Mouse (Mus musculus) liver, embryonic 11.5 days (tissue): ENCODE results near the gene Stag1. TPM values are rescaled to one million over a fixed set of nuclear protein-coding genes. Genes with fewer than 3 reads are reported as not detected.
A peak's percentile ranks its signal among the peaks of the same experiment; 100 is the strongest.

Source experiments
- ATAC-seq: fragments of 200-750 bp; cut with Nextera tagmentation; replicated peaks from 2 replicates; pipeline ENCODE4 v1.8.0; 2017; ENCODE audit warnings: moderate number of reproducible peaks, mild to moderate bottlenecking, moderate TSS enrichment, moderate library complexity; ENCODE audit not compliant: low FRiP score
- DNase-seq: peaks from one replicate; pipeline ENCODE4 v3.0.0-alpha.2; 2017; ENCODE audit warnings: low spot score
- H3K27ac ChIP-seq: fragments of 300-500 bp; sonication (generic); 2 replicates; pipeline ENCODE4 v1.5.1; 2014; ENCODE audit warnings: mild to moderate bottlenecking, low read depth, low read length, control low read depth
- H3K27me3 ChIP-seq: fragments of 300-500 bp; sonication (generic); replicated peaks from 2 replicates; pipeline ENCODE4 v1.6.1; 2014; ENCODE audit warnings: low read length, mixed read lengths; ENCODE audit not compliant: control insufficient read depth, insufficient read depth
- H3K36me3 ChIP-seq: fragments of 300-500 bp; sonication (generic); 2 replicates; pipeline ENCODE4 v1.6.1; 2014; ENCODE audit warnings: mild to moderate bottlenecking, low read length, moderate library complexity, mixed read lengths; ENCODE audit not compliant: control insufficient read depth, insufficient read depth
- H3K4me1 ChIP-seq: fragments of 300-500 bp; sonication (generic); replicated peaks from 2 replicates; pipeline ENCODE4 v1.6.1; 2014; ENCODE audit warnings: low read length, mixed read lengths; ENCODE audit not compliant: control insufficient read depth, insufficient read depth
- H3K4me2 ChIP-seq: fragments of 300-500 bp; sonication (generic); 2 replicates; pipeline ENCODE4 v1.6.1; 2014; ENCODE audit warnings: mild to moderate bottlenecking, control low read depth, moderate library complexity
- H3K4me3 ChIP-seq: fragments of 300-500 bp; sonication (generic); 2 replicates; pipeline ENCODE4 v1.5.1; 2014; ENCODE audit warnings: low read depth, low read length, control low read depth
- H3K9ac ChIP-seq: fragments of 300-500 bp; sonication (generic); 2 replicates; pipeline ENCODE4 v1.6.1; 2014; ENCODE audit warnings: low read depth, low read length, control low read depth
- H3K9me3 ChIP-seq: fragments of 300-500 bp; sonication (generic); 2 replicates; pipeline ENCODE4 v1.6.1; 2016; ENCODE audit warnings: low read length, inconsistent platforms, mixed read lengths; ENCODE audit not compliant: control insufficient read depth
- WGBS: fragments of 180-500 bp; shearing (Covaris S2); extraction: QIAGEN DNeasy Blood & Tissue Kit; methylation state at CpG from one replicate; pipeline ENCODE4 v1.1.7; 2014; 5-methylcytosine and 5-hydroxymethylcytosine counted together
- polyA plus RNA-seq: library from polyadenylated mRNA; unstranded; fragments of >200 nt; fragmentation: Nextera tagmentation; extraction: Ambion mirVana; gene quantifications from 2 replicates; pipeline ENCODE4 v1.2.1, GENCODE M21; 2014

The Stag1 gene
- polyA plus RNA-seq, 1 experiment from 2014 or later = 32.3 TPM

DNA sequence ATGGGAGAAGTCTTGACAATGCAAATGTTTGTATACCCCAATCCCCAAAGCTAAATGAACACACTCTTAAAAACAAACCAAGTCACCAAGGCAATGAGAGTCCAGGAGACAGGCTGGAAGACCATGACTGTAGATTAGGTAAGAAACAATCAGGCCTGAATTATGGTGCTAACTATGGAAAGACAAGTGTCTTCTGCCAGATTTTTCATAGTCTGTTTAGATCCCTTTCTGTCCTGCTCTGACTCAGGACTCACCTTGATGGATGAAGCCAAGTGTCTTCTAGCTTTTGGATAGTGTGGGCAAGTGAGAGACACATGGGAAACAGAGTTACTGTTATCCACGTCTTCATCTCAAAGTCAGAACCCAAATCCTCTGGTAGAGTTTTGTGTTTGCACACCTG is 26.1 kb upstream of the Stag1 start:
- Histone ChIP-seq H3K4me2 (peak overlapping the region; percentile 90; the same call in 1 of the 2 replicates), H3K27me3 (peaks cover 20% of the 10 kb centered on the region), H3K36me3 (no peaks in the 10 kb centered on the region), H3K9ac (no peak overlapping the region), H3K4me3 (no peak overlapping the region; the same call in 1 of the 2 replicates), H3K9me3 (no peaks in the 10 kb centered on the region), H3K27ac (no peak overlapping the region), H3K4me1 (peaks cover 3% of the 10 kb centered on the region; the same call in 1 of the 2 replicates)
- ATAC-seq = no peak
- WGBS = 70% methylated on average over 1 of the region's 1 CpGs
- DNase-seq = no peak

DNA sequence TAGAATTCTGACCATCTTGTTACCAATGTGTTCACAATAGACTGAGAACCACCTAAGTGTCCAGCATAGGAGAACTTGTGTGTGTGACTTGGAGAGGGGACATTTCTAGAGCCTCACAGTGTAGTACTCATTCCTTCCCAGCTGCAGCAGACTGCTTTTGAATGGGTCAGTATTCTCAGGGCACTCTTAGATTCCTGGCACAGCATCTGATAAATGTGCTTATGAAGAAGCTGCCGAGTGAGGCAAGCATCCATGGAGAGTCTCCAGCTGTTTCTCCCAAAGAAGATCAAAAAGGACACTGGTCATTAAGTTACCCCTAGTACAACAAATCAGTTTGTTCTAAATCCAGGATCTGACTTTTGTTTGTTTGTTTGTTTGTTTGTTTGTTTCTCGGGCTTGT is 24.3 kb upstream of the Stag1 start:
- H3K9me3 ChIP-seq = no peaks in the 10 kb centered on the region
- 67% methylated on average over 2 of the region's 2 CpGs for WGBS
- no peak for ATAC-seq

DNA sequence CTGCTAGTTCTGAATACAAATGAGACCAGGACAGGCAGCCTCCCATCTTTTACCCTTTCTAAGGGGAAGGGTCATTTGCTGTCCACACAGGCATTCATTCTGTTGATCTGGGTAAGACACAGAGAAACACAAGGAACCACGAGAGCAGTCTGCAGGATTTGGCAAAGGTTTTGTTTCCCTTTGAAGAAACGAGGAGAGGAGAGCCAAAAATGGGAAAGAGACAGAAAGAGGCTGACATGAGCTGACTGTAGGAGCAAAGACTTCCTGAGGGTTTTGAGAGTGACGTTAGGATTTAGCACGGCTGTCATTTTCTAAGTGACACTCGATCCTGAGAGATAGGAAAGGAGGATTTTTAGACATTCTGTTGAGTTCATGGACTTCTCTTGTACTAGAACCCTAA is 23.7 kb upstream of the Stag1 start:
- 48% methylated on average over 5 of the region's 5 CpGs for WGBS
- Histone ChIP-seq H3K4me1 (peaks cover 3% of the 10 kb centered on the region; the same call in 1 of the 2 replicates), H3K4me2 (no peak overlapping the region), H3K9ac (no peak overlapping the region), H3K27me3 (peaks cover 20% of the 10 kb centered on the region), H3K27ac (no peak overlapping the region), H3K4me3 (no peak overlapping the region), H3K9me3 (no peaks in the 10 kb centered on the region), H3K36me3 (no peaks in the 10 kb centered on the region)
- DNase-seq (no peak), ATAC-seq (no peak)

More for the DNA sequence above, 24.3 kb upstream of the Stag1 start:
- H3K4me1 ChIP-seq = peaks cover 3% of the 10 kb centered on the region; the same call in 1 of the 2 replicates
- no peak overlapping the region for H3K4me3 ChIP-seq
- peaks cover 20% of the 10 kb centered on the region for H3K27me3 ChIP-seq
- no peak for DNase-seq
- H3K36me3 ChIP-seq = no peaks in the 10 kb centered on the region
- no peak overlapping the region for H3K27ac ChIP-seq
- no peak overlapping the region for H3K4me2 ChIP-seq
- H3K9ac ChIP-seq = no peak overlapping the region

DNA sequence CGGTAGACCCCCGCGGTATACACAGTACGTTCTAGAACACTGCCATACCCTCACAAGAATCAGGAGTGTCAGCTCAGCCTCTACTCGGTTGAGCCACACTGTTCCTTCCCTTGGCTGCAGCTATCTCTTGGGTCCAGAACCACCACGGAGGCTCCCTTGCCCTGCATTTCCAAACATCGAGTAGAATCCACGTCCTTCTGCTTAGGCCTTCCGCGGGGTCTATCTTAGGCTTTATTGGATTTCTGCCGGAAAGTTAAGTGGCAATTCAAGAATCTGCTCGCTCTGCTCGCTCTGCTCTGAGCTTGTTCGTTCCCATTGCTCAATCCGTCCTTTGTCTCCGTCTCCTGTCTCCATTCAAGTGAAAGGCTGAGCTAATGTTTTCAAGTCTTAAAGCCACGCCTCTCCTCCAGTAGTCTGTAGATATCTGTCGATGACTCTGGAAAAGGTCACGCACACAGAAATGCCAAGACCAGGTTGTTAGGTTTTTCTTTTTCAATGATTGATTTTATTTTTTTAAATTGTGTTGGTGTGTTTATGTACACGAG is 17.3 kb upstream of the Stag1 start:
- H3K27me3 ChIP-seq = no peaks in the 10 kb centered on the region
- no peak overlapping the region for H3K4me3 ChIP-seq
- DNase-seq (no peak), ATAC-seq (no peak)
- H3K27ac ChIP-seq = no peak overlapping the region
- no peak overlapping the region for H3K9ac ChIP-seq
- H3K9me3 ChIP-seq = no peaks in the 10 kb centered on the region
- 74% methylated on average over 20 of the region's 20 CpGs for WGBS
- H3K36me3 ChIP-seq = no peaks in the 10 kb centered on the region
- H3K4me1 ChIP-seq = peaks cover 7% of the 10 kb centered on the region
- no peak overlapping the region for H3K4me2 ChIP-seq

DNA sequence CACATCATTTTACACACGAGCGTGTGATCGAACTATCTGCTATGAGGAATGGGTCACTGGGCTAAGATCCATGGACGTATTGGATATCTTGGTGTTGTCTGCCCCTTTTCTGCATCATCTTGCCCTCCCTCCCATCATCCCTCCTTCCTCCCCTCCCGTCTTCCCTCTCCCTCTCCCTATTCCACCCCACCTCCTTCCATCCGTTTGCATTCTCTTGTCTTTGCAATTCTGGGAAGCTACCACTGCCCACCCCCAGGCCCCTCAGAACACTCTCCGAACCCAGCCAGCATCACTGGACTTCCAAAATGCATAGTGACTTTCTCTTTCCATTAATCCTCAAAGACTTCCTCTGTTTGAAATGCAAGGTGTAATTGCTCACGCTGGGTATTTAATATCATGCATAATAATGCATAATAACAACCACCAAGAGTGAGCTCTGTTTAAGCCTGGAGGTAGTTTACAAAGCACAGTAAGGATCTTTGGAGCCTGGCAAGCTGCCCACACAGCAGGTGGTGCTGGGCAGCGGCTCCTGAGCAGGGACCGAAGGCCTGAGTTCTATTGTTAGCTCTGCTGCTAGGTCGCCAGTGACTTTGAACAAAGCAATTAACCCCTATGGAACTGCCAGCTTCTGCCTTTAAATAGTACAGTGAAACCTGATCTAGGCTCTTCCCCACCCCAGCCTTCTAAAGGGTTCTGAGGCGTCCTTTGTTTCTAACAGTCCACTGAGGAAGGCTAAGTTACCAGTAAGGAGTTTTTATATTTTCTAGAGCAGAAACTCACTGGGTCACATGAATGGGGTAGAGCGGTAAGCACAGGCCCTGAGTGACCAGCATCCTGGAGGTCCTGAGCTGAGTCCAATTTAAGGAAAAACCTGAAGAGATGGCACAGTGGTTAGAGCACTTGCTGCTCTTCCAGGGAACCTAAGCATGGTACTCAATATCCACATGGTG is 15.8 kb upstream of the Stag1 start:
- WGBS = 66% methylated on average over 13 of the region's 13 CpGs
- peaks cover 7% of the 10 kb centered on the region for H3K4me1 ChIP-seq

DNA sequence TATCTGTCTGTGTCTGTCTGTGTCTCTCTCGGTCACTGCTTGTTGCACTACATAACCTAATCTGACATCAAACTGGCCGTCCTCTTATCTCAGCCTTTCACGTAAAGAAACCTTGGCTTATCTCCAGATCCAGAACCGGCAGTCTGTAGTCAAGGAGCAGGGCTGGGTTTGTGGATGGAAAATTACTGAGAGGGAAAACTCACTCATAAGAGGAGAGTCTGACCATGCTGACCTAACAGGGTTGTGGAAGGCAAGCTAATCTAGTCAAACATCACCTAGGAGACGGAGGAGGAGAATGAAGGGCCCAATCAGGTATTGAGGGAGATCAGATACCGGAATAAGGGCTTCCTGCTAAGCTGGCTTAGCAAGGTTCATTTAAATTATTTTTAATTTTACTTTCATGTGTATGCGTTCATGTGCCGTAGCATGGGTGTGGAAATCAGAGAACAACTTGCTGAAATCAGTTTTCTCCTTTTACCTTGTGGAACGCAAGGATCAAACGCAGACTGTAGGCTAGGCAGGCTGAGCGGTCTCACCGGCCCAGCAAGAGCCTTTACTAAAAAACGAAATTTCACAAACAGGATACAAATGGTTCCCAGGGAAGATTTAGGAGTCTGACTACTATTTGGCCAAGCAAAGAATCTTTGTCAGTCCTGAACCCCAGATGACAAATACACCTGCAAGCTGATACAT is 14.6 kb upstream of the Stag1 start:
- Histone ChIP-seq H3K27ac (no peak overlapping the region), H3K4me1 (peaks cover 7% of the 10 kb centered on the region), H3K27me3 (no peaks in the 10 kb centered on the region), H3K4me2 (peak overlapping the region; percentile 16; the same call in 1 of the 2 replicates), H3K4me3 (no peak overlapping the region), H3K36me3 (no peaks in the 10 kb centered on the region), H3K9me3 (no peaks in the 10 kb centered on the region), H3K9ac (no peak overlapping the region)
- WGBS = 54% methylated on average over 13 of the region's 13 CpGs
- ATAC-seq (0 out of 2 replicates have a peak, but pooled peaks have one; percentile 43), DNase-seq (no peak)

More for the DNA sequence above, 15.8 kb upstream of the Stag1 start:
- Histone ChIP-seq H3K4me3 (no peak overlapping the region), H3K36me3 (no peaks in the 10 kb centered on the region), H3K9me3 (no peaks in the 10 kb centered on the region), H3K4me2 (no peak overlapping the region), H3K27ac (no peak overlapping the region), H3K27me3 (no peaks in the 10 kb centered on the region), H3K9ac (no peak overlapping the region)
- no peak for ATAC-seq
- DNase-seq = no peak

DNA sequence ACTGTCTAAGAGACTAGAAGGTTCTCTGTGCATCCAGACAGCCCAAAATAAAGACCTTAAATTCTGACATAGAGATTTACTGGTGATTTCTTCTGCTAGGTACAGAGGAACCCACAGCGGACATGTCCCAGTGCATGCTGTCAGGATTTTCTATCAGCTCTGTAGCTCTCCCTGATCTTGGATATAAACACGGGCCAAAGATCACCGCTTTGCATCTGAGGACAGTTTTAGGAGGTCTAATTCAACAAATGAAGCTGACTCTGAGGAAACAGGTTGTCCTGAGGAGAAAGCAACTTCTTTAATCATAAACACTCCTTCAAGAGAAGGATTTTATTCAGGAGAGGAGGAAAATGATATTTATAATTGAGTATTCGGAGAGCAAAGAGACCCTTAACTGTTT is 13.6 kb upstream of the Stag1 start:
- Histone ChIP-seq H3K9me3 (no peaks in the 10 kb centered on the region), H3K4me2 (no peak overlapping the region), H3K4me3 (no peak overlapping the region), H3K9ac (no peak overlapping the region), H3K27me3 (no peaks in the 10 kb centered on the region), H3K36me3 (no peaks in the 10 kb centered on the region), H3K27ac (no peak overlapping the region), H3K4me1 (peaks cover 7% of the 10 kb centered on the region)
- 79% methylated on average over 4 of the region's 4 CpGs for WGBS
- no peak for ATAC-seq
- DNase-seq = no peak

- no peak overlapping the region for H3K27ac ChIP-seq
- H3K4me1 ChIP-seq = no peaks in the 10 kb centered on the region
- no peaks in the 10 kb centered on the region for H3K36me3 ChIP-seq
- H3K9me3 ChIP-seq = peaks cover 4% of the 10 kb centered on the region; the same call in 1 of the 2 replicates
- DNase-seq (no peak), ATAC-seq (no peak)
- 52% methylated on average over 4 of the region's 4 CpGs for WGBS
- no peak overlapping the region for H3K9ac ChIP-seq
- H3K4me2 ChIP-seq = no peak overlapping the region
- no peak overlapping the region for H3K4me3 ChIP-seq
- H3K27me3 ChIP-seq = no peaks in the 10 kb centered on the region
These were observed 7.1 kb upstream of the Stag1 start for GRCm38 (mm10) chr9:100590462-100590861.
